Mouse (Mus musculus) CH12.LX (cell line): Measurements from ENCODE around the gene Rpia.

ENCODE experiments used
- CTCF ChIP-seq, 2 experiments: IDR thresholded peaks in 1 of 2; conservative IDR thresholded peaks in 1 of 2; 2 replicates each; pipeline ENCODE4 v1.5.1; 2011 to 2012; ENCODE audit warnings: low read depth in 2 of 2, low read length in 2 of 2, improper control_type of control experiment in 1 of 2, inconsistent platforms in 1 of 2, mild to moderate bottlenecking in 1 of 2, moderate library complexity in 1 of 2
- USF1 ChIP-seq: IDR thresholded peaks from 2 replicates; pipeline ENCODE4 v1.6.1; 2014; ENCODE audit warnings: low read depth, mild to moderate bottlenecking, inconsistent platforms, low read length, improper control_type of control experiment
- ZKSCAN1 ChIP-seq: IDR thresholded peaks from 2 replicates; pipeline ENCODE4 v1.6.1; 2012; ENCODE audit warnings: low read depth, inconsistent platforms, low read length, improper control_type of control experiment, borderline replicate concordance

DNA sequence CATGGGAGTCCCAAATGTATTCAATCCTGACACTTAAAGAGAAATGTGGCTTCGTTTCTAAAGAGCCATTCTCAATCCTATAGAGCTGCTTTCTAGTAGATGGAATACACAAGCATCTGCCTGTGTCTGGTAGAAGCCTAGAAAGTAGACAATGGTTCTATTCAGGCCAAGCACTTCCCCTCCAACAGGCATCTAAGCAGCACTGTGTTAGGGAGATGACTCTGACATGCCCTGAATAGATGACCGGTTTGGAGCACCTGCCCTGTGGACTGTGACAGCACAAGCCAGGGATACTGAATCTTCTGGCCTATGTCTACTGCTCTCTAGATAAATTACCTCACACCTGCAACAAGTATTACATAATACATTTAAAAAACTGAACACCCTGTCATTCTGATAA, 17.7 kb downstream of the Rpia start:
- TF ChIP-seq CTCF (conservative IDR thresholded peaks at IDR 0.05 in 1 of 2, IDR thresholded peaks at IDR 0.05 in 1 of 2; ENCODE audit: low read depth in 2 of 2, low read length in 2 of 2) (no peak), USF1 (no peak), ZKSCAN1 (no peak)
